Mouse (Mus musculus): ENCODE measurements around the gene Cox19.

GRCm38 (mm10) chr5:139321331-139321730 is 29.9 kb downstream of the Cox19 start:
- no peak for TF ChIP-seq EP300 (IDR thresholded peaks at IDR 0.05; ENCODE audit: insufficient read depth, low read depth, low read length)
- TF ChIP-seq POLR2A (IDR thresholded peaks at IDR 0.05; ENCODE audit: insufficient read depth, low read length) = no peak
